Mouse (Mus musculus): ENCODE data around the gene A930033H14Rik.

Gene A930033H14Rik

GRCm38 (mm10) chr10:69193721-69194120 is 19.2 kb downstream of the A930033H14Rik start:
- no peak for DNase-seq (ENCODE audit: low read depth, low spot score)

DNA sequence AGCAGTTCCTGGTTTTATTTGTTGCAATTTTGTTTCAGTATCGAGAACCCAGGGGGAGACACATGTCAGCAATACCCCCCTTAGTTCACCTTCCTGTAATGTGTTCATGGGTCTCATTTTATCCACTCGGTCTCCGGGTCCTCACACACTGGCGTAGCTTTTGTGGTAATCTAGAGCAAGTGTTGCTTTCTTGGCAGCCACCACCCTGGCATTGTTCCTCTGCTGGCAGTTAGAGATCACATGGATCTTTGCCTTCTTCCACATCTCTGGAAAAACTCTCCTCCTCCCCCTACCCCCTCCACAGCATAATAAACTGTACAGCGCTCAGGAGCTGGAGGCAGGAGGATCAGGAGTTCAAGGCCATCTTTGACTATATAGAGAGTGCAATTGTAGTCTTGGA is 20.6 kb downstream of the A930033H14Rik start:
- DNase-seq (ENCODE audit: low read depth, low spot score), result no peak

GRCm38 (mm10) chr10:69190434-69191160 is 22.3 kb downstream of the A930033H14Rik start:
- no peak for DNase-seq (ENCODE audit: low read depth, low spot score)

DNA sequence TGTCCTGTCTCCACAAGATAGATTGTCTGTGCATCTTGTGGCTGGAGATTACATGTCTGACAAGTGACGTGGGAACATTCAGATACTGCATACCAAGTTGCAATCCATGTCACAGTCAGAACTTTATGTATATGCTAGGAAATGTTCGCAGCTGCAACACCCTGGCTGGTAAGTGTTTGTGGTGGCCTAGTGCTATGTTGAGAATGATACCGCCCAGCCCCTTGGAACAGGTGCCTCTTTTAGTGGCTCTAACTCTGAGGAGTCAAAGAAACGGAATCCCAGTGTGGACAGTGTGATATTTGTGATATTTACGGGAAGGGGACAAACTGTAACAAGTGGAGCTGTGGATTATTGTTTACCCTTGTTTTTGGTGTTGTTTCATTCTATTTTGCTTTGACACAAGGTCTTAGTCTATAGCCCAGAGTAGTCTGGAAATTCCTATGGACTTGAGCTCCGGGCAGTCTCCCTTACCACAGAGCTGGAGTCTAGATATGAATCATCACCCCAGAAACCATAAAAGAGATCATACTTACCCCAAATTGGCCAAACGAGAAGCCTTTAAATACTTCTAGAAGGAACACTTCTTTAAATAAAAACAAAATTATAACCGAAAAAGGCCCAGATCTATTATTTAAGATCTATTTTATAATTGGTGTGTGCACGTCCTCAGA is 25.0 kb downstream of the A930033H14Rik start:
- no peak for DNase-seq (ENCODE audit: low read depth, low spot score)

DNA sequence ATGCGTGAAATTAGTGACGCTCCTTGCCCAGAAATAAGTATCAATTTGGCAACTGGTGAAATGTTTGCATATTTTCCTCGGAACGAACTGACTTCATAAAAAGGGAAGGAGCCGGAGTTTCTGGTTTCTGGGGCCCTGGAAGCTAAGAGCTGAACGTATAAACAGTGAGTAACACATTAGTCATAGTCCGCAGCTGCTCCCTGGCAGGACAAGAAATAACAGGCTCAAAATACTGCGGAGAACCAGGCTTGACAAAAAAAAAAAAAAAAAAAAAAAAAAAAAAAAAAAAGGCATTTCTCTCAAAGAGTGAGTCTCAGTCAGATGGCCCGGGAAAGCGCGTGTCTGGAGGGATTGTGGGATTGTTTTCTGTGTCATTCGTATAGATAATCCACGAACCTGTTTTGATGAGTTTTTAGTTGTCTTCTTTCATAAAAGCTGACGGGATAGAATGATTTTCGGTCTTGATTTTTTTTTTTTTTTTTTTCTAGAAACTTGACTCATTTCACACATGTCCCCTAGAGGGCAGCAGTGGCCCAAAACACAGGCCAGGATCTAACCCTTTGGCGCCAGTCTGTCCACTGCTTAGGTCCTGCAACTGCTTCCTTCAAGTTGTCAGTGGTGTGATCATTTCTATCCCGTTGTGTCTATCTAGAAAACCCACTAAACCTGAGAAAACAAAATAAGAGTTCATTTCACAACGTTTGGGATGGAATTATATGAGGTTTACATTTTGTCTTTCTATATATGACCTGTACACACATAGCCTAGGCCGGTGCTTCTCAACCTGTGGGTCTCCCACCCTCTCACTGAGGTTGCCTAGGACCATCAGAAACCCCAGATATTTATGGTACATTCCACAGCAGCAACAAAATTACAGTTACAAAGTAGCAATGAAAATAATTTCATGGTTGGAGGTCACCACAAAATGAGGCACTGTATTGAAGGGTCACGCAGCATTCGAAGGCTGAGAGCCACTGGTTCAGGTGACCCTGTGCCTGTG is 26.7 kb downstream of the A930033H14Rik start:
- DNase-seq (ENCODE audit: low read depth, low spot score), result no peak

GRCm38 (mm10) chr10:69185431-69185830 is 27.5 kb downstream of the A930033H14Rik start:
- DNase-seq (ENCODE audit: low read depth, low spot score), result no peak

GRCm38 (mm10) chr10:69184903-69185302 is 28.0 kb downstream of the A930033H14Rik start:
- DNase-seq (ENCODE audit: low read depth, low spot score), result no peak

- DNase-seq (ENCODE audit: low read depth, low spot score), result no peak
Observed at GRCm38 (mm10) chr10:69180997-69181396, 31.9 kb downstream of the A930033H14Rik start.

DNA sequence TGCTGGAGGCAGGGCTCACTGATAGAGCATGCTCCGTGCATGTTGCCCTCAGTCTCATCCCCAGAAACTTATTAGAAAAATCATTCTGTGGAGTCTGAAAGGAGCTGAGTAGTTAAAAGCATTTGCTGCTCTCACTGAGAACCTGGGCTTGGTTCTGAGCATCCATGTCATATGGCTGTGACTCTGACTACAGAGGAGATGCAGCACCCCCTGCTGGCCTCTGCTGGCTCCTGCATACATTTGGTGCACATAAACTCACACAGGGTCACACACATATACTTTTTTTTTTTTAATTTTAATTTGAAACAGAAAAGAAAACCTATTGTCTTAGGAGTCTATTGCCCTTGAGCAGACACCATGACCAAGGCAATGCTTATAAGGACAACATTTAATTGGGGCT is 33.6 kb downstream of the A930033H14Rik start:
- DNase-seq (ENCODE audit: low read depth, low spot score), result no peak

DNA sequence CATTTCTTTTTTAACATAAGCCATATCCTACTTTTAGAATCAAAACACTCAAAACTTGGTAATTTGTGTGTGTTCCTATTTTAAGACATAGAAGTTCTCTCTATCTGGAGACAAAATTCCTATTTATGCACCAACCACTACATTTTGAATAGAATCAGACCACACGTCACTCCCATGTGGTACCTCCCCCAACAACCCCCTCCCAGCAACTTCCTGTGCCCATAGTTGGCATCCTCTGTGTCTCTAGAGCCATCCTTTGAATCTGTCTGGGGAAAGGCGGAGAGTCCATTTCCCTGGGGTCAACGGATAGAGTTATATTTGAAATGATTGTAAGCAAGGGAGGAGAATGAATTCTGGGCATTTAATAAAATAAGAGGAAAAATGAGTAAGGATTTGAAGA is 36.8 kb downstream of the A930033H14Rik start:
- no peak for DNase-seq (ENCODE audit: low read depth, low spot score)

DNA sequence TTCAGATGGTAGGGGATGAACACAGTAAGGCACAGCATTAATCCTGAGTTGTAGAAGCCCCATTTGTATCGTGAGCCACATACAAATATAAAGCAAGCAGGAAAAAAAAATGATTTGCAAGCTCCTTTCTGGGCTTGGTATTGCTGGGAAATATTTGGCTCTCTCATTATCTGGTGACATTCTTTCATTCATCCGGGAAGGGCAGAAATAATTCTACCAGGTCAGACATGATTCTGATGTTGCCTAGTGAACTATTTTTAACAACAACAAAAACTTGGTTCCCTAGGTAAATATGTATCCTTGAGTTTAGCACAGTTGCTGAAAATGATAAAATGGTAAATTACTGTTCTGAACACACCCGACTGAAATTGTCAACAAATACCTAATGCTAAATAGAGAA is 40.5 kb downstream of the A930033H14Rik start:
- DNase-seq (ENCODE audit: low read depth, low spot score), result no peak

- DNase-seq (ENCODE audit: low read depth, low spot score), result no peak
Observed at GRCm38 (mm10) chr10:69166514-69166913, 46.4 kb downstream of the A930033H14Rik start.

GRCm38 (mm10) chr10:69165847-69166246 is 47.1 kb downstream of the A930033H14Rik start:
- no peak for DNase-seq (ENCODE audit: low read depth, low spot score)

DNA sequence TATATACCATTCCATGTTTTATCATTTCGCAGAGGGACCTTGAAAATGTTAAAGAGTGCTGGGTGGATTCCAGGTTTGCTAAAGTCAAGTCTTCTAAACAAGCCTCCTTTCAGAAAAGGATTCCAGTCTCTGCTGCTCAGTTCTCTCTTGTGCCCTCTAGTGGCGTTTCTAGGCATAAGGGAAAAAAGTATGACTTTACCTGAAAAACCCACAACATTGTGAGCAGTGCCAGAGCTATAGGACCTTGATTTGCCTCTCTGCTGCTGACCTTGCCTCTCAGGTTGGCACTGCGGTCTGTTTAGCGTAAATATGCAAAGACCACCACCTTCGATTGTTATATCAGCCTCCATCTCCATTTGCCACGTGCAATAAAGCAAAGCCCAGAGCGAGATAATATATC is 47.8 kb downstream of the A930033H14Rik start:
- DNase-seq (ENCODE audit: low read depth, low spot score), result no peak

- no peak for DNase-seq (ENCODE audit: low read depth, low spot score)
Observed at GRCm38 (mm10) chr10:69163216-69163615, 49.7 kb downstream of the A930033H14Rik start.

DNA sequence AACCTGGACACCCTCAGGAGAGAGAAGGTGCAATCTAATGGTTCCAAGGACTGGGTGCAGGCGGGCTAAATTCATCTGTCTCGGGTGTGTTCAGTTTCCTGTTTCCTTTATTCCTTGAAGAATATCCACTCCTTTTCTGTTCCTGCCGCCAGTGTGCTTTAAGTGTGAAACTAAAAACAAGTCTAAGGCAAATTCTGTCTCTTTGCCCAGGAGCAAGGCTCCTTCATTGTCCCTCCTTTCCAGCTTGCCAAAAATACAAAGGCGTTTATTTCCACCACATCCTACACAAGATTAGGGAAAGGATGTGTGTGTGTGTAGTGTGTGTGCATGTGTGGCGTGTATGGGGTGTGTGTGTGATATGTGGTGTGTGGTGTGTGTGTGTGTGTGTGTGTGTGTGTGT is 50.3 kb downstream of the A930033H14Rik start:
- no peak for DNase-seq (ENCODE audit: low read depth, low spot score)

- no peak for DNase-seq (ENCODE audit: low read depth, low spot score)
Observed at GRCm38 (mm10) chr10:69161503-69161902, 51.4 kb downstream of the A930033H14Rik start.

DNA sequence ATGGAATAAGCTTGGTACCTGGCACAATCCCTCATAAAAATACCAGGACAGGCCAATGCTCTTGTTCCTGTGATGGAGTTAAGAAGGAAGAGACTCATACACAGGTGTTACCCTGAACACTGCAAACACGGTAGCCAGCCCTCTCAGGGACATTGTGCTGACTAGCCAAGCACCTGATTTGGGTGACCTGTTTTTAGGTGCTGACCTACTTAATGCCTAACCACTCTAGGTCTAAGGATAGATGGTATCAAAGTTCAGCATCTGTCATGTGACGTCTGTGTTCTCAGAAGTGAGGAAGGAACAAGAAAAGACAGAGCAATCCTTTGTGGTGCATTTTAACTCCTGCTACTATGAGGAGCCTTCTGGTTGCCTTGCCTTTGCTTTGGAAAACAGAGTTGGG is 52.0 kb downstream of the A930033H14Rik start:
- no peak for DNase-seq (ENCODE audit: low read depth, low spot score)
